Mouse (Mus musculus): ENCODE data around the gene Serpinb13.
"Not testable (repeated sequence)": the region's sequence is repeated elsewhere in the genome, so short reads cannot be mapped to it uniquely, and the experiment has no call there.

The Serpinb13 gene

GRCm38 (mm10) chr1:106980684-106981083 lies at the start of gene Serpinb13:
Gene Serpinb13, plus strand, starts transcription at chr1:106980984.
- no peak for DNase-seq (ENCODE audit: low spot score in 2 of 2)

GRCm38 (mm10) chr1:106931954-106932353 lies 48.8 kb upstream of the Serpinb13 start:
- DNase-seq (ENCODE audit: low spot score in 2 of 2): no peak

GRCm38 (mm10) chr1:106933658-106934057 lies 47.1 kb upstream of the Serpinb13 start:
- no peak for DNase-seq (ENCODE audit: low spot score in 2 of 2)

- no peak for DNase-seq (ENCODE audit: low spot score in 2 of 2)
Measured at GRCm38 (mm10) chr1:106934265-106934664, 46.5 kb upstream of the Serpinb13 start, which contains the start of gene Serpinb12. Gene Serpinb12, plus strand, starts transcription at chr1:106934449.

GRCm38 (mm10) chr1:106947217-106947616 lies 33.6 kb upstream of the Serpinb13 start:
- no peak for DNase-seq (ENCODE audit: low spot score in 2 of 2)

GRCm38 (mm10) chr1:106959981-106960380 lies 20.8 kb upstream of the Serpinb13 start:
- DNase-seq (ENCODE audit: low spot score in 2 of 2): no peak

- no peak for DNase-seq (ENCODE audit: low spot score in 2 of 2)
Measured at GRCm38 (mm10) chr1:106961023-106961422, 19.8 kb upstream of the Serpinb13 start.

- no peak for DNase-seq (ENCODE audit: low spot score in 2 of 2)
Measured at GRCm38 (mm10) chr1:106983092-106983491, 2.3 kb downstream of the Serpinb13 start.

GRCm38 (mm10) chr1:106983865-106984264 lies 3.1 kb downstream of the Serpinb13 start:
- no peak for DNase-seq (ENCODE audit: low spot score in 2 of 2)

- DNase-seq (ENCODE audit: low spot score in 2 of 2): no peak
Measured at GRCm38 (mm10) chr1:107000424-107000823, 19.6 kb downstream of the Serpinb13 start.

GRCm38 (mm10) chr1:107001754-107002153 lies 21.0 kb downstream of the Serpinb13 start:
- DNase-seq (ENCODE audit: low spot score in 2 of 2): no peak

- DNase-seq (ENCODE audit: low spot score in 2 of 2): no peak
Measured at GRCm38 (mm10) chr1:107006316-107006715, 25.5 kb downstream of the Serpinb13 start.

- no peak for DNase-seq (ENCODE audit: low spot score in 2 of 2)
Measured at GRCm38 (mm10) chr1:107014530-107014929, 33.7 kb downstream of the Serpinb13 start.

GRCm38 (mm10) chr1:107015210-107015609 lies 34.4 kb downstream of the Serpinb13 start:
- no peak for DNase-seq (ENCODE audit: low spot score in 2 of 2)

GRCm38 (mm10) chr1:107025886-107026285 lies 45.1 kb downstream of the Serpinb13 start:
- no peak for DNase-seq (ENCODE audit: low spot score in 2 of 2)

GRCm38 (mm10) chr1:107034236-107034635 lies 53.5 kb downstream of the Serpinb13 start:
- DNase-seq (ENCODE audit: low spot score in 2 of 2): not testable (repeated sequence)
